Mouse (Mus musculus): ENCODE measurements around the gene Bbs7. TPM values are rescaled to one million over a fixed set of nuclear protein-coding genes. Genes with fewer than 3 reads are reported as not detected.

The Bbs7 gene
- total RNA-seq, 1 experiment from 2014 or later = 6.3 TPM

- ATAC-seq (replicated peaks; ENCODE audit: low read depth, poor library complexity, severe bottlenecking) = peak; percentile 98
Observed at GRCm38 (mm10) chr3:36552406-36553047, 60.8 kb downstream of the Bbs7 start, which contains the start of gene Exosc9. Gene Exosc9, plus strand, starts transcription at chr3:36552606.

GRCm38 (mm10) chr3:36551851-36552384, 61.4 kb downstream of the Bbs7 start:
- peak; percentile 34 for ATAC-seq (replicated peaks; ENCODE audit: low read depth, poor library complexity, severe bottlenecking)

GRCm38 (mm10) chr3:36551343-36551742, 61.9 kb downstream of the Bbs7 start:
- ATAC-seq (replicated peaks; ENCODE audit: low read depth, poor library complexity, severe bottlenecking) = no peak

GRCm38 (mm10) chr3:36544961-36545360, 68.3 kb downstream of the Bbs7 start:
- ATAC-seq (replicated peaks; ENCODE audit: low read depth, poor library complexity, severe bottlenecking) = no peak

GRCm38 (mm10) chr3:36541399-36541798, 71.9 kb downstream of the Bbs7 start:
- ATAC-seq (replicated peaks; ENCODE audit: low read depth, poor library complexity, severe bottlenecking) = no peak

- ATAC-seq (replicated peaks; ENCODE audit: low read depth, poor library complexity, severe bottlenecking) = no peak
Observed at GRCm38 (mm10) chr3:36540756-36541155, 72.5 kb downstream of the Bbs7 start.

- no peak for ATAC-seq (replicated peaks; ENCODE audit: low read depth, poor library complexity, severe bottlenecking)
Observed at GRCm38 (mm10) chr3:36537701-36538470, 75.4 kb downstream of the Bbs7 start.

- ATAC-seq (replicated peaks; ENCODE audit: low read depth, poor library complexity, severe bottlenecking) = no peak
Observed at GRCm38 (mm10) chr3:36536041-36536440, 77.2 kb downstream of the Bbs7 start.

GRCm38 (mm10) chr3:36533201-36533672, 80.0 kb downstream of the Bbs7 start:
- peak; percentile 52 for ATAC-seq (replicated peaks; ENCODE audit: low read depth, poor library complexity, severe bottlenecking)

- ATAC-seq (replicated peaks; ENCODE audit: low read depth, poor library complexity, severe bottlenecking) = no peak
Observed at GRCm38 (mm10) chr3:36532738-36533137, 80.5 kb downstream of the Bbs7 start.

- peak; percentile 80 for ATAC-seq (replicated peaks; ENCODE audit: low read depth, poor library complexity, severe bottlenecking)
Observed at GRCm38 (mm10) chr3:36531979-36532542, 81.2 kb downstream of the Bbs7 start.

- ATAC-seq (replicated peaks; ENCODE audit: low read depth, poor library complexity, severe bottlenecking) = no peak
Observed at GRCm38 (mm10) chr3:36531242-36531641, 82.0 kb downstream of the Bbs7 start.

GRCm38 (mm10) chr3:36530781-36531180, 82.5 kb downstream of the Bbs7 start:
- ATAC-seq (replicated peaks; ENCODE audit: low read depth, poor library complexity, severe bottlenecking) = no peak

- no peak for ATAC-seq (replicated peaks; ENCODE audit: low read depth, poor library complexity, severe bottlenecking)
Observed at GRCm38 (mm10) chr3:36530345-36530744, 82.9 kb downstream of the Bbs7 start.

GRCm38 (mm10) chr3:36524466-36524865, 88.8 kb downstream of the Bbs7 start:
- no peak for ATAC-seq (replicated peaks; ENCODE audit: low read depth, poor library complexity, severe bottlenecking)

Other genes with a start within 250 kb of the Bbs7 start
- 54.6 and 60.2 TPM in 2 replicates for gene Anxa5, start 137.6 kb downstream of the Bbs7 start, total RNA-seq (2017)
- gene 1810062G17Rik, start 137.5 kb downstream of the Bbs7 start, total RNA-seq (2017) = not detected in 2 replicates
- not detected in 2 replicates for gene Gm11549, start 91.7 kb downstream of the Bbs7 start, total RNA-seq (2017)
- 109 and 152 TPM in 2 replicates for gene Exosc9, start 60.9 kb downstream of the Bbs7 start, total RNA-seq (2017)
- gene Ccna2, start 41.3 kb downstream of the Bbs7 start, total RNA-seq (2017) = 214 and 216 TPM in 2 replicates
- gene Trpc3, start 76.7 kb upstream of the Bbs7 start, total RNA-seq (2017) = not detected in 2 replicates
- gene 4932438A13Rik, start 249.6 kb upstream of the Bbs7 start, total RNA-seq (2017) = 65.4 and 67.3 TPM in 2 replicates